Mouse (Mus musculus) G1E (cell line): ENCODE measurements around the gene Ly9.

Experiments used
- CTCF ChIP-seq: IDR thresholded peaks from 2 replicates; pipeline ENCODE4 v1.5.1; 2012; ENCODE audit warnings: low read depth, low read length, inconsistent platforms, mixed read lengths
- GATA1 ChIP-seq: IDR thresholded peaks from 2 replicates; pipeline ENCODE4 v1.6.1; 2012; ENCODE audit warnings: borderline replicate concordance, low read length, inconsistent platforms, mixed read lengths
- GATA2 ChIP-seq: IDR thresholded peaks from 2 replicates; pipeline ENCODE4 v1.6.1; 2012; ENCODE audit warnings: low read depth, low read length, inconsistent platforms, borderline replicate concordance
- POLR2AphosphoS5 ChIP-seq: IDR thresholded peaks from 2 replicates; pipeline ENCODE4 v1.6.1; 2012; ENCODE audit warnings: low read depth, low read length, inconsistent platforms; ENCODE audit not compliant: insufficient replicate concordance
- TAL1 ChIP-seq: conservative IDR thresholded peaks from 2 replicates; pipeline ENCODE4 v1.6.1; 2012; ENCODE audit warnings: low read depth, low read length, inconsistent platforms, mixed read lengths

- TF ChIP-seq GATA1 (no peak), CTCF (no peak), TAL1 (no peak), GATA2 (no peak), POLR2AphosphoS5 (no peak)
Measured at GRCm38 (mm10) chr1:171561639-171562225, 45.5 kb downstream of the Ly9 start.
